ENCODE assay signal across 8 mouse cellular contexts in the genomic region with DNA sequence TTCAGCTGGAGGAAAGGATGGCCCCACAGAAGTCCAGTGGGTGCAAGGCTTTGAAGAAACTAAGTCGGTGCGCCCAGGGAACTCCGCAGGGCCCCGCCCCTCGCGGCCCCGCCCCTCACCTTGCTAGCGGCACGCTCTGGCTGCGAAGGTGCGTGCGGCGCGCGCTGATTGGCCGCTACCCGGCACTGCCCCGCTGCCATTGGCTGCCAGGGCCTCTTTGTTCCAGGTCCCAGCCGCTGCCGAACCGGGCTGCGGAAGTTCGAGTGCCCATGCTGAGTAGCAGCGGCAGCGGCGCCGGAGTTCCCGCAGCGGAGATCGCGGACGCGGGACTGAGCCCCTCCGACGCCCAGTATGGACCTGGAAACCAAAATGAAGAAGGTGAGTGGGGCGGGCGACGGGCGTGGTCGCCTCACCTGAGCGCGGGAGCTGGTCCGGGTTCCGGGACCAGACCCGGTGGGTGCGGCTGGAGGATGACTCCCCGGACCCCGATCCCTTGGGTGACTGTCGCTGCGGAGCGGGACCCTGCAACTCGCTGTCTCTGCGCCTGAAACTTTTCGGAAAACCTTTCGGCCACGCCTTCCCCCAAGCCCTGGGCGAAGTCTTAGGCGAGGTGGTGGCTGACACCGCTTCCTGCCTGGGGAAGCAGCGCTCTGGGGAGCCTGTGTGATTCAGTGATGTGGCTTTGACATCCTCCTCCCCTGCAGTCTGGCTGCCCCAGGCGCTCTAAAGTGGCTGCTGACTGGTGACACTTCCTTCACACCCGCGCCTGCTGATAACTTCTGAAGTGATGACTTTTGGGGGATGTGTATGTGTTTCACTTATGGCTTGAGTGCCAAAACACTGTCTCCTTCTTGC. TPM values are rescaled to one million over a fixed set of nuclear protein-coding genes. Genes with fewer than 3 reads are reported as not detected.
DNase-seq lines count a peak whose midpoint lies in the region; ATAC-seq and TF ChIP-seq lines count a peak whose summit lies in the region.

Gene Tes (plus strand): TSS at position 214 of the 855 bp plus-strand sequence.

- H3K4me1 ChIP-seq in embryonic facial prominence, embryonic 11.5 days (ENCODE audit: control insufficient read depth, insufficient read depth, low read length) = no peaks in the 10 kb centered on the region
- H3K4me1 ChIP-seq in heart, adult 2 months (ENCODE audit: control insufficient read depth, insufficient read depth, low read length) = peaks cover 2% of the 10 kb centered on the region; the same call in 1 of the 2 replicates
- H3K4me1 ChIP-seq in kidney, adult 2 months (ENCODE audit: control insufficient read depth, insufficient read depth, low read length) = peaks cover 4% of the 10 kb centered on the region
- H3K4me1 ChIP-seq in limb, embryonic 12.5 days (replicated peaks) = peaks cover 11% of the 10 kb centered on the region
- peaks cover 5% of the 10 kb centered on the region for H3K4me1 ChIP-seq in midbrain, embryonic 13.5 days (replicated peaks)

- H3K4me2 ChIP-seq in embryonic facial prominence, embryonic 11.5 days (ENCODE audit: low read depth, low read length) = peak within 1 kb of the TSS; percentile 78
- peak within 1 kb of the TSS; percentile 83 for H3K4me2 ChIP-seq in limb, embryonic 12.5 days
- H3K4me2 ChIP-seq in midbrain, embryonic 13.5 days (replicated peaks) = peak within 1 kb of the TSS; percentile 73

- no peak for TF ChIP-seq CTCF in heart, adult 2 months (IDR thresholded peaks at IDR 0.05)
- no peak for TF ChIP-seq CTCF in kidney, adult 2 months (conservative IDR thresholded peaks at IDR 0.05; ENCODE audit: insufficient read depth, insufficient read length, low read depth, low read length)

- H3K27ac ChIP-seq in embryonic facial prominence, embryonic 11.5 days (replicated peaks; ENCODE audit: low read depth, low read length) = peak within 1 kb of the TSS; percentile 48; the same call in 1 of the 2 replicates
- H3K27ac ChIP-seq in heart, adult 2 months = peak within 1 kb of the TSS; percentile 62
- 0 out of 2 replicates have a peak within 1 kb of the TSS, but pooled peaks have one; percentile 24 for H3K27ac ChIP-seq in kidney, adult 2 months (ENCODE audit: insufficient read depth, low read depth, low read length)
- H3K27ac ChIP-seq in limb, embryonic 12.5 days = peak within 1 kb of the TSS; percentile 62
- no peak within 1 kb of the TSS for H3K27ac ChIP-seq in midbrain, embryonic 13.5 days

- TF ChIP-seq POLR2A in heart, adult 2 months (IDR thresholded peaks at IDR 0.05; ENCODE audit: insufficient read depth, low read depth, low read length) = no peak
- no peak for TF ChIP-seq POLR2A in kidney, adult 2 months (IDR thresholded peaks at IDR 0.05; ENCODE audit: low read depth, low read length)

- peak within 1 kb of the TSS; percentile 92 for H3K9ac ChIP-seq in embryonic facial prominence, embryonic 11.5 days (replicated peaks; ENCODE audit: low read length)
- peak within 1 kb of the TSS; percentile 54 for H3K9ac ChIP-seq in heart, adult 2 months (ENCODE audit: low read depth, low read length)
- H3K9ac ChIP-seq in limb, embryonic 12.5 days (replicated peaks) = peak within 1 kb of the TSS; percentile 90
- H3K9ac ChIP-seq in midbrain, embryonic 13.5 days (replicated peaks) = peak within 1 kb of the TSS; percentile 77

- H3K79me2 ChIP-seq in heart, adult 2 months (replicated peaks; ENCODE audit: control insufficient read depth, insufficient read depth, low read length) = no peaks in the 10 kb centered on the region

- peak; percentile 79 for DNase-seq in adrenal gland, postnatal 14 days
- peak; percentile 91 for DNase-seq in embryonic facial prominence, embryonic 11.5 days (ENCODE audit: low spot score)
- peak; percentile 76 to 86 for DNase-seq in heart, adult 2 months
- peak; percentile 94 for DNase-seq in kidney, adult 2 months
- peak; percentile 62 for DNase-seq in spleen, adult 12 weeks (ENCODE audit: low spot score)
- no peak for DNase-seq in MN1 (ENCODE audit: low spot score)

- peak; percentile 96 for ATAC-seq in embryonic facial prominence, embryonic 11.5 days (replicated peaks; ENCODE audit: insufficient number of reproducible peaks, low FRiP score, low TSS enrichment, low read depth)
- peak; percentile 97 for ATAC-seq in limb, embryonic 12.5 days (ENCODE audit: insufficient number of reproducible peaks, insufficient read depth, low FRiP score, low TSS enrichment, low read depth)
- peak; percentile 97 for ATAC-seq in midbrain, embryonic 13.5 days

- no peaks in the 10 kb centered on the region for H3K27me3 ChIP-seq in embryonic facial prominence, embryonic 11.5 days (ENCODE audit: control insufficient read depth, insufficient read depth, low read length)
- H3K27me3 ChIP-seq in heart, adult 2 months (ENCODE audit: control insufficient read depth, insufficient read depth, low read length) = peaks cover 4% of the 10 kb centered on the region; the same call in 1 of the 2 replicates
- H3K27me3 ChIP-seq in kidney, adult 2 months (replicated peaks; ENCODE audit: control insufficient read depth, insufficient read depth, low read length) = no peaks in the 10 kb centered on the region
- H3K27me3 ChIP-seq in limb, embryonic 12.5 days = no peaks in the 10 kb centered on the region
- peaks cover 6% of the 10 kb centered on the region; the same call in 1 of the 2 replicates for H3K27me3 ChIP-seq in midbrain, embryonic 13.5 days

- TF ChIP-seq EP300 in heart, adult 2 months (IDR thresholded peaks at IDR 0.05; ENCODE audit: insufficient read depth, low read depth, low read length) = no peak

- H3K9me3 ChIP-seq in embryonic facial prominence, embryonic 11.5 days (replicated peaks; ENCODE audit: control insufficient read depth, low read length) = no peaks in the 10 kb centered on the region
- H3K9me3 ChIP-seq in limb, embryonic 12.5 days = no peaks in the 10 kb centered on the region
- H3K9me3 ChIP-seq in midbrain, embryonic 13.5 days = no peaks in the 10 kb centered on the region

- WGBS in embryonic facial prominence, embryonic 11.5 days = under 1% methylated on average over 62 of the region's 63 CpGs
- WGBS in heart, adult 2 months = 1% methylated on average over 63 of the region's 63 CpGs
- WGBS in kidney, adult 2 months = under 1% methylated on average over 63 of the region's 63 CpGs
- under 1% methylated on average over 63 of the region's 63 CpGs for WGBS in limb, embryonic 12.5 days
- WGBS in midbrain, embryonic 13.5 days = under 1% methylated on average over 63 of the region's 63 CpGs

- no peaks in the 10 kb centered on the region for H3K36me3 ChIP-seq in embryonic facial prominence, embryonic 11.5 days (replicated peaks; ENCODE audit: control insufficient read depth, insufficient read depth, low read depth, low read length)
- H3K36me3 ChIP-seq in heart, adult 2 months (ENCODE audit: control insufficient read depth, insufficient read depth, low read length) = no peaks in the 10 kb centered on the region
- H3K36me3 ChIP-seq in kidney, adult 2 months (ENCODE audit: control insufficient read depth, insufficient read depth, low read length) = no peaks in the 10 kb centered on the region
- H3K36me3 ChIP-seq in limb, embryonic 12.5 days = peaks cover 8% of the 10 kb centered on the region; the same call in 1 of the 2 replicates
- no peaks in the 10 kb centered on the region for H3K36me3 ChIP-seq in midbrain, embryonic 13.5 days

- H3K4me3 ChIP-seq in embryonic facial prominence, embryonic 11.5 days (ENCODE audit: low read depth, low read length) = peak within 1 kb of the TSS; percentile 85
- H3K4me3 ChIP-seq in heart, adult 2 months = peak within 1 kb of the TSS; percentile 69
- H3K4me3 ChIP-seq in kidney, adult 2 months (ENCODE audit: insufficient read depth, low read depth, low read length) = peak within 1 kb of the TSS; percentile 69
- peak within 1 kb of the TSS; percentile 77 for H3K4me3 ChIP-seq in limb, embryonic 12.5 days (replicated peaks)
- H3K4me3 ChIP-seq in midbrain, embryonic 13.5 days (replicated peaks) = peak within 1 kb of the TSS; percentile 69

- intact Hi-C loops in heart, adult 2 months (cut with DNase I) = loop anchor here (2.0 kb wide), 1 partner anchor 14 kb away; no protein-coding TSS in a partner anchor

RNA-seq across cellular contexts. Expression of gene Tes, which starts in this region (rescaled TPM):
- 12.3 and 15.8 TPM in 2 replicates for total RNA-seq in adrenal gland, postnatal 14 days (2021)
- 125 and 130 TPM in 2 replicates for polyA plus RNA-seq in embryonic facial prominence, embryonic 11.5 days (2014; fragmentation: Nextera tagmentation; extraction: Ambion mirVana)
- total RNA-seq in heart, adult 2 months (2021) = 1 to 10 TPM; 2.3 to 4.0 TPM
- polyA plus RNA-seq in heart, adult 2 months (2012; rRNA removed) = 3.3 and 3.9 TPM in 2 replicates
- polyA plus RNA-seq in kidney, adult 2 months (2012; rRNA removed) = 20.4 and 21.5 TPM in 2 replicates
- polyA plus RNA-seq in limb, embryonic 12.5 days (2016; fragmentation: Nextera tagmentation; extraction: Ambion mirVana) = 93.4 and 106 TPM in 2 replicates
- 25.5 and 27.2 TPM in 2 replicates for polyA plus RNA-seq in midbrain, embryonic 13.5 days (2015; fragmentation: Nextera tagmentation; extraction: Ambion mirVana)
